Mouse (Mus musculus) heart, adult 18-20 months (tissue): ENCODE data around the gene Hdc. TPM values are rescaled to one million over a fixed set of nuclear protein-coding genes. Genes with fewer than 3 reads are reported as not detected.
"Not testable (repeated sequence)": the region's sequence is repeated elsewhere in the genome, so short reads cannot be mapped to it uniquely, and the experiment has no call there.

Source experiments
- DNase-seq, 2 experiments: peaks; one replicate each; pipeline ENCODE4 v3.0.0; 2021 to 2022; ENCODE audit warnings: mixed read lengths in 1 of 2
- long read RNA-seq, 2 experiments: library from polyadenylated mRNA; stranded (forward); transcript quantifications; one replicate each; pipeline ENCODE4 v2.0.0; 2021
- total RNA-seq, 2 experiments: library from RNA; stranded (reverse); gene quantifications; 2 replicates each; pipeline ENCODE4 v1.2.3; 2021

Hdc gene
- total RNA-seq: 1 to 10 TPM; 1.5 to 2.2 TPM
- long read RNA-seq, experiment 1: 0 reads
- long read RNA-seq, experiment 2: 0 reads

GRCm38 (mm10) chr2:126619249-126619704, at the start of gene Hdc:
Hdc (minus strand) TSS chr2:126619299.
- peak in 1 of 2 experiments; percentile 20 for DNase-seq

- no peak for DNase-seq
Measured at GRCm38 (mm10) chr2:126668621-126669252, 49.6 kb upstream of the Hdc start.

GRCm38 (mm10) chr2:126665984-126666383, 46.9 kb upstream of the Hdc start:
- no peak for DNase-seq

GRCm38 (mm10) chr2:126663481-126663880, 44.4 kb upstream of the Hdc start:
- DNase-seq: peak; percentile 22 to 33

GRCm38 (mm10) chr2:126652929-126653328, 33.8 kb upstream of the Hdc start:
- DNase-seq: no peak

GRCm38 (mm10) chr2:126647762-126648161, 28.7 kb upstream of the Hdc start:
- DNase-seq: no peak

- DNase-seq: no peak
Measured at GRCm38 (mm10) chr2:126646461-126646860, 27.4 kb upstream of the Hdc start.

- DNase-seq: no peak
Measured at GRCm38 (mm10) chr2:126644768-126645167, 25.7 kb upstream of the Hdc start.

- DNase-seq: no peak
Measured at GRCm38 (mm10) chr2:126640298-126640697, 21.2 kb upstream of the Hdc start.

- peak; percentile 25 to 59 for DNase-seq
Measured at GRCm38 (mm10) chr2:126635939-126636823, 17.1 kb upstream of the Hdc start.

GRCm38 (mm10) chr2:126633165-126633564, 14.1 kb upstream of the Hdc start:
- DNase-seq: no peak

GRCm38 (mm10) chr2:126628455-126628995, 9.4 kb upstream of the Hdc start:
- no peak for DNase-seq

GRCm38 (mm10) chr2:126623138-126623537, 4.0 kb upstream of the Hdc start:
- DNase-seq: no peak

- DNase-seq: no peak
Measured at GRCm38 (mm10) chr2:126622455-126622854, 3.4 kb upstream of the Hdc start.

- peak; percentile 29 for DNase-seq
Measured at GRCm38 (mm10) chr2:126618470-126619179, 474 bp downstream of the Hdc start.

- DNase-seq: no peak
Measured at GRCm38 (mm10) chr2:126615355-126615754, 3.7 kb downstream of the Hdc start.

- not testable (repeated sequence) for DNase-seq
Measured at GRCm38 (mm10) chr2:126609600-126609999, 9.5 kb downstream of the Hdc start.

- peak; percentile 50 to 69 for DNase-seq
Measured at GRCm38 (mm10) chr2:126607553-126608203, 11.4 kb downstream of the Hdc start.

- no peak for DNase-seq
Measured at GRCm38 (mm10) chr2:126606688-126607062, 12.4 kb downstream of the Hdc start.

- DNase-seq: peak in 1 of 2 experiments; percentile 39
Measured at GRCm38 (mm10) chr2:126606061-126606687, 12.9 kb downstream of the Hdc start.

GRCm38 (mm10) chr2:126601918-126602600, 17.0 kb downstream of the Hdc start:
- no peak for DNase-seq
